Mouse (Mus musculus): ENCODE data around the gene Cachd1.

- TF ChIP-seq POLR2A (IDR thresholded peaks at IDR 0.05; ENCODE audit: insufficient read depth, low read depth, low read length) = no peak
- no peak for TF ChIP-seq CTCF (IDR thresholded peaks at IDR 0.05; ENCODE audit: insufficient read depth, low read depth, low read length)
Observed at GRCm38 (mm10) chr4:100776871-100777375, 448 bp downstream of the Cachd1 start.
